Mouse (Mus musculus): Measurements from ENCODE around the gene Casz1. TPM values are rescaled to one million over a fixed set of nuclear protein-coding genes. Genes with fewer than 3 reads are reported as not detected.

The Casz1 gene
- polyA plus RNA-seq, 1 experiment from 2014 or later, result 9.4 TPM

DNA sequence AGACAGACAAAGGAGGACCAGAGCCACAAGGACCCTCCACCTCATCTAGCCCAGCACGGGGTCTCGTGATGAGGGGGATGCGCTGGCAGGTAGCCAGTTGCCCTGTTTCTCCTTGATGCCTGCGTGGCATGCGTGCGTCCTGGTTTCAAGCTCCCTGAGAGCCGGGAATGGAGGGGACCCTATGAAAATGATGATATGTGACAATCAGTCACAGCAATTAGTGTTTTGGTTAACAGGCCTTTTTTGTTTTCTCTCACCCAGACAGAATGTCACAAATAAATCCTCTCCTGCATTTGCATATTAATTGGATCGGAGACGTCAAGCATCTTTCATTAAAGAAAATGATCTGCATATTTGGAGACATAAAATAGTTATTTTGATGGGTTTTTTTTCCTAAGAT lies 71.9 kb downstream of the Casz1 start:
- 89% methylated on average over 9 of the region's 9 CpGs for WGBS
- no peak overlapping the region for H3K9ac ChIP-seq (ENCODE audit: low read length)

GRCm38 (mm10) chr4:148876867-148877266 lies 72.6 kb downstream of the Casz1 start:
- Histone ChIP-seq H3K9me3 (ENCODE audit: control insufficient read depth, low read length) (no peaks in the 10 kb centered on the region), H3K4me3 (ENCODE audit: low read depth, low read length) (no peak overlapping the region), H3K4me2 (replicated peaks; ENCODE audit: low read depth) (no peak overlapping the region), H3K27ac (replicated peaks) (no peak overlapping the region), H3K4me1 (replicated peaks; ENCODE audit: control insufficient read depth, insufficient read depth) (peaks cover 4% of the 10 kb centered on the region; the same call in 1 of the 2 replicates), H3K9ac (ENCODE audit: low read length) (no peak overlapping the region), H3K27me3 (ENCODE audit: control insufficient read depth, insufficient read depth, low read length) (no peaks in the 10 kb centered on the region), H3K36me3 (ENCODE audit: control insufficient read depth, insufficient read depth, low read length) (no peaks in the 10 kb centered on the region)
- TF ChIP-seq CTCF (IDR thresholded peaks at IDR 0.05; ENCODE audit: low read depth), result no peak
- TF ChIP-seq EP300 (optimal IDR thresholded peaks at IDR 0.05), result no peak
- 80% methylated on average over 8 of the region's 8 CpGs for WGBS
- DNase-seq (ENCODE audit: low spot score), result no peak
- ATAC-seq (ENCODE audit: low FRiP score, low TSS enrichment), result no peak

More for the DNA sequence above, 71.9 kb downstream of the Casz1 start:
- H3K4me2 ChIP-seq (replicated peaks; ENCODE audit: low read depth), result no peak overlapping the region
- no peak overlapping the region for H3K27ac ChIP-seq (replicated peaks)
- H3K4me3 ChIP-seq (ENCODE audit: low read depth, low read length), result no peak overlapping the region
- no peaks in the 10 kb centered on the region for H3K27me3 ChIP-seq (ENCODE audit: control insufficient read depth, insufficient read depth, low read length)
- no peak for ATAC-seq (ENCODE audit: low FRiP score, low TSS enrichment)
- no peak for TF ChIP-seq CTCF (IDR thresholded peaks at IDR 0.05; ENCODE audit: low read depth)
- no peak for TF ChIP-seq EP300 (optimal IDR thresholded peaks at IDR 0.05)
- no peak for DNase-seq (ENCODE audit: low spot score)
- no peaks in the 10 kb centered on the region for H3K9me3 ChIP-seq (ENCODE audit: control insufficient read depth, low read length)
- H3K4me1 ChIP-seq (replicated peaks; ENCODE audit: control insufficient read depth, insufficient read depth), result peaks cover 4% of the 10 kb centered on the region; the same call in 1 of the 2 replicates
- H3K36me3 ChIP-seq (ENCODE audit: control insufficient read depth, insufficient read depth, low read length), result no peaks in the 10 kb centered on the region

DNA sequence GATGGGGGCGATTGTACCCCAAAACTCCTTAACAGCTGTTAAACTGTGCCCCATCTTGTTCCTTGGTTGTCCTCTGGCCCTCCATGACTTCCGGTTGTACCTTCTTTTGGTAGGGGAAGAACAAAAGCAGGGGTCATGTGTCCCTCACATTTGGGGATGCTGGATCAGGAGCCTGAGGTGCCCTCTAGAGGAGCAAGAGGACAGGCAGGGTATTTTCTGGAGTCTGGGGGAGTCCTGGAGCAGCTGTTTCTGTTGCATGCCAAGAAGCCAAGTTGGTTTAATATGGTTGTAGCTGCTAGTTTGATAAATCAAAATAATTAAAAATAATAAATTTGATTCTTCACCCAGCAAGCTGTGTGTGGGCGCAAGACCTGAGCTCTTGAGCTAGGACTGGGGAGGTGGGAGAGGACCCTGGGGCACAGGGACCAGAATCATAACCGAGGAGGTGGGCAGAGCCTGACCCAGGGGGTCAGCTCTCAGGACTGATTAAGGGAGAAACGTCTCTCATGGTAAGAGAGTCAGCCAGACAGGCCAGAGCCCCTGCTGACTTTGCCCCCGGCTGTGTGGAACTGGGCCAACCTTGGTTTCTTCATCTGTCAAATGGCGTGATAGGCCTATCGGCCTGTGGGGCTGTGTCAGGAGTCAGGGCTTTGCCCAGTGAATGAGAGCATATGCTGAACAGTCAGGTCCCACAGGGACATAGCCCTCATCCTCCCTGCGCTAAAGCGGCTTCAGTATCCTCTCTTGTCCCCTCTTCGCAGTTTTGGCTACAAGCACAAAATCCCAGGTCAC lies 74.2 kb downstream of the Casz1 start:
- Histone ChIP-seq H3K27me3 (ENCODE audit: control insufficient read depth, insufficient read depth, low read length) (no peaks in the 10 kb centered on the region), H3K27ac (replicated peaks) (no peak overlapping the region), H3K9me3 (ENCODE audit: control insufficient read depth, low read length) (no peaks in the 10 kb centered on the region), H3K4me3 (ENCODE audit: low read depth, low read length) (no peak overlapping the region), H3K4me2 (replicated peaks; ENCODE audit: low read depth) (no peak overlapping the region), H3K9ac (ENCODE audit: low read length) (no peak overlapping the region), H3K36me3 (ENCODE audit: control insufficient read depth, insufficient read depth, low read length) (no peaks in the 10 kb centered on the region), H3K4me1 (replicated peaks; ENCODE audit: control insufficient read depth, insufficient read depth) (peaks cover 4% of the 10 kb centered on the region; the same call in 1 of the 2 replicates)
- 61% methylated on average over 11 of the region's 11 CpGs for WGBS
- ATAC-seq (ENCODE audit: low FRiP score, low TSS enrichment), result no peak
- TF ChIP-seq EP300 (optimal IDR thresholded peaks at IDR 0.05), result no peak
- peak; percentile 39 for TF ChIP-seq CTCF (IDR thresholded peaks at IDR 0.05; ENCODE audit: low read depth)
- DNase-seq (ENCODE audit: low spot score), result no peak

DNA sequence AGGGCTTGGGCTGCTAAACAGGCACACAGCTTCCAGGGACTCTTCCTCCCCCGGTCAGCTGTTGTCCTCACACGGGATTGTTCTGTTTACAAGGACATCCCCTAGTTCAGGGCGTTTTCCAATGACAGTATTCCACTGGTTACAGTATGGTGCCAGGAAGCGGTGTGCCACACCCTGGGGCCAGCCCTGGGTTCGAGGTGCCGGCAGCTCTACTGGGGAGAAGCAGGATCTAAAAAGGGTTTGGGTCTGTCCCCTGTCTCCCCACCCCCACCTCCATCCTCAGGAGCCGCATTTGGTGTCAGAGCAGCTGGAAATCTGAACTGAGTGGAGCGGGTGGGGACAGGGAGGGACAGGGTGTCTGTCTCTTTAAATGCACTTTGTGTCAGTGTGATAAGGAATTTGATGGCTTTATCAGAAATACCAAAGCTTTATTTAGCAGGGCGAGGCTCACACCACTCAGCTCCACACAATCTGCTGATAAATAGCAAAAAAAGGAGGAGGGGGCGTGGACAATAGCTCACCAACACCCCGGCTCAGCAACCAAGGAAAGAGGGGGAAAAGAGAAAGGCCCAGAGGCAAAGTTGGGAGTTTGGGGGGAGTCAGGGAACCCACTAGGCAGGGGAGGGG lies 74.9 kb downstream of the Casz1 start:
- Histone ChIP-seq H3K36me3 (ENCODE audit: control insufficient read depth, insufficient read depth, low read length) (no peaks in the 10 kb centered on the region), H3K27me3 (ENCODE audit: control insufficient read depth, insufficient read depth, low read length) (no peaks in the 10 kb centered on the region), H3K27ac (replicated peaks) (no peak overlapping the region), H3K4me3 (ENCODE audit: low read depth, low read length) (no peak overlapping the region), H3K9me3 (ENCODE audit: control insufficient read depth, low read length) (no peaks in the 10 kb centered on the region), H3K9ac (ENCODE audit: low read length) (no peak overlapping the region), H3K4me2 (replicated peaks; ENCODE audit: low read depth) (no peak overlapping the region), H3K4me1 (replicated peaks; ENCODE audit: control insufficient read depth, insufficient read depth) (peaks cover 4% of the 10 kb centered on the region; the same call in 1 of the 2 replicates)
- 51% methylated on average over 11 of the region's 11 CpGs for WGBS
- TF ChIP-seq EP300 (optimal IDR thresholded peaks at IDR 0.05) (no peak), CTCF (IDR thresholded peaks at IDR 0.05; ENCODE audit: low read depth) (no peak)
- 0 out of 2 replicates have a peak, but pooled peaks have one; percentile 15 for ATAC-seq (ENCODE audit: low FRiP score, low TSS enrichment)
- DNase-seq (ENCODE audit: low spot score), result no peak

DNA sequence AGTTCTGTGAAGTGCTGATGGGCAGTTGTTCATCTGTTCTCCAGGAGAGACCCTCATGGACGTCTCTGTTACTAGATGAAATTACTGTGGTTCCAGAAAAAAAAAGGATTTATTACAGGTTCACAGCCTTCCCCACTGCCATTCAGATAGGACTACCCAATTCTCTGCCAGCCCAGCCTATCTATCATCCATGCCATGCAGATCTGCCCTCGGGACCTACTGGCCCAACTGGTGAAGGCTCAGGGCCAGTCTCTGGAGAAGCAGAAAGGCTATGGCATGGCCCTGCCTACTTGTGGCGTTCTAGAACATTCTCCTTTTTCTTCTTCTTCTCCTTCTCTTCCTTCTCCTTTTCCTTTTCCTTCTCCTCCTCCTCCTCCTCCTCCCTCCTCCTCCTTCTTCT lies 75.4 kb downstream of the Casz1 start:
- ATAC-seq (ENCODE audit: low FRiP score, low TSS enrichment), result no peak
- TF ChIP-seq EP300 (optimal IDR thresholded peaks at IDR 0.05) (no peak), CTCF (IDR thresholded peaks at IDR 0.05; ENCODE audit: low read depth) (no peak)
- H3K4me1 ChIP-seq (replicated peaks; ENCODE audit: control insufficient read depth, insufficient read depth), result peaks cover 4% of the 10 kb centered on the region; the same call in 1 of the 2 replicates
- H3K27me3 ChIP-seq (ENCODE audit: control insufficient read depth, insufficient read depth, low read length), result no peaks in the 10 kb centered on the region
- H3K4me2 ChIP-seq (replicated peaks; ENCODE audit: low read depth), result no peak overlapping the region
- no peak for DNase-seq (ENCODE audit: low spot score)
- no peaks in the 10 kb centered on the region for H3K36me3 ChIP-seq (ENCODE audit: control insufficient read depth, insufficient read depth, low read length)
- no peak overlapping the region for H3K9ac ChIP-seq (ENCODE audit: low read length)
- no peak overlapping the region for H3K27ac ChIP-seq (replicated peaks)
- 76% methylated on average over 3 of the region's 3 CpGs for WGBS
- H3K9me3 ChIP-seq (ENCODE audit: control insufficient read depth, low read length), result no peaks in the 10 kb centered on the region
- H3K4me3 ChIP-seq (ENCODE audit: low read depth, low read length), result no peak overlapping the region
